Mouse (Mus musculus) urinary bladder, postnatal 36 days (tissue): Measurements from ENCODE around the gene Ces2e.
"Not testable (repeated sequence)": the region's sequence is repeated elsewhere in the genome, so short reads cannot be mapped to it uniquely, and the experiment has no call there.

Experiments used
- DNase-seq, 2 experiments: peaks; one replicate each; pipeline ENCODE4 v3.0.0; 2022; ENCODE audit warnings: low spot score in 2 of 2, mixed read lengths in 1 of 2

Ces2e gene

GRCm38 (mm10) chr8:104925972-104926596 is at the start of gene Ces2e:
Gene Ces2e, plus strand, starts transcription at chr8:104926260.
- DNase-seq, result peak in 1 of 2 experiments; percentile 13

- not testable (repeated sequence) for DNase-seq
Measured at GRCm38 (mm10) chr8:104886223-104886926, 39.7 kb upstream of the Ces2e start.

- DNase-seq, result no peak
Measured at GRCm38 (mm10) chr8:104901746-104902145, 24.3 kb upstream of the Ces2e start.

- no peak for DNase-seq
Measured at GRCm38 (mm10) chr8:104907111-104907510, 18.9 kb upstream of the Ces2e start.

GRCm38 (mm10) chr8:104909021-104909420 is 17.0 kb upstream of the Ces2e start:
- peak in 1 of 2 experiments; percentile 73 for DNase-seq

GRCm38 (mm10) chr8:104909651-104910050 is 16.4 kb upstream of the Ces2e start:
- not testable (repeated sequence) for DNase-seq

GRCm38 (mm10) chr8:104927301-104927700 is 1.2 kb downstream of the Ces2e start:
- DNase-seq, result no peak

- no peak for DNase-seq
Measured at GRCm38 (mm10) chr8:104944665-104945064, 18.6 kb downstream of the Ces2e start.

- DNase-seq, result no peak
Measured at GRCm38 (mm10) chr8:104947056-104947455, 21.0 kb downstream of the Ces2e start, which contains the start of gene Ces2f. Gene Ces2f, plus strand, starts transcription at chr8:104947356.

- no peak for DNase-seq
Measured at GRCm38 (mm10) chr8:104949031-104949430, 23.0 kb downstream of the Ces2e start.

- DNase-seq, result peak; percentile 53 to 59
Measured at GRCm38 (mm10) chr8:104961537-104961961, 35.5 kb downstream of the Ces2e start, which contains the start of gene Ces2g. Gene Ces2g, plus strand, starts transcription at chr8:104961718.

- no peak for DNase-seq
Measured at GRCm38 (mm10) chr8:104962229-104962901, 36.3 kb downstream of the Ces2e start.

- DNase-seq, result peak; percentile 9 to 28
Measured at GRCm38 (mm10) chr8:104963375-104963894, 37.4 kb downstream of the Ces2e start.

GRCm38 (mm10) chr8:104984126-104984525 is 58.1 kb downstream of the Ces2e start:
- no peak for DNase-seq
